Mouse (Mus musculus) hindbrain, embryonic 16.5 days (tissue): ENCODE results near the gene Irf4. TPM values are rescaled to one million over a fixed set of nuclear protein-coding genes. Genes with fewer than 3 reads are reported as not detected.

ENCODE experiments used
- ATAC-seq: fragments of 200-750 bp; cut with Nextera tagmentation; 2 replicates; pipeline ENCODE4 v1.8.0; 2017; ENCODE audit warnings: moderate TSS enrichment, moderate library complexity
- H3K27ac ChIP-seq: fragments of 300-500 bp; sonication (generic); 2 replicates; pipeline ENCODE4 v1.5.1; 2014; ENCODE audit warnings: low read depth, mild to moderate bottlenecking, control low read depth, low read length, moderate library complexity
- H3K27me3 ChIP-seq: fragments of 300-500 bp; sonication (generic); replicated peaks from 2 replicates; pipeline ENCODE4 v1.6.1; 2014; ENCODE audit warnings: low read length; ENCODE audit not compliant: control insufficient read depth, insufficient read depth
- H3K36me3 ChIP-seq: fragments of 300-500 bp; sonication (generic); 2 replicates; pipeline ENCODE4 v1.6.1; 2014; ENCODE audit warnings: mild to moderate bottlenecking, low read length, moderate library complexity, mixed read lengths; ENCODE audit not compliant: control insufficient read depth, insufficient read depth
- H3K4me1 ChIP-seq: fragments of 300-500 bp; sonication (generic); 2 replicates; pipeline ENCODE4 v1.6.1; 2014; ENCODE audit warnings: low read depth, low read length; ENCODE audit not compliant: control insufficient read depth, insufficient read depth
- H3K4me2 ChIP-seq: fragments of 300-500 bp; sonication (generic); 2 replicates; pipeline ENCODE4 v1.6.1; 2014; ENCODE audit warnings: mild to moderate bottlenecking, low read length, control low read depth, moderate library complexity
- H3K4me3 ChIP-seq: fragments of 300-500 bp; sonication (generic); 2 replicates; pipeline ENCODE4 v1.5.1; 2014; ENCODE audit warnings: mild to moderate bottlenecking, low read length, control low read depth, moderate library complexity
- H3K9ac ChIP-seq: fragments of 300-500 bp; sonication (generic); 2 replicates; pipeline ENCODE4 v1.6.1; 2014; ENCODE audit warnings: low read depth, mild to moderate bottlenecking, control low read depth, low read length, moderate library complexity
- H3K9me3 ChIP-seq: fragments of 300-500 bp; sonication (generic); 2 replicates; pipeline ENCODE4 v1.6.1; 2014; ENCODE audit warnings: mild to moderate bottlenecking, low read length, moderate library complexity; ENCODE audit not compliant: control insufficient read depth
- WGBS: fragments of 180-500 bp; shearing (Covaris S2); extraction: QIAGEN DNeasy Blood & Tissue Kit; methylation state at CpG from one replicate; pipeline ENCODE4 v1.1.7; 2014; 5-methylcytosine and 5-hydroxymethylcytosine counted together
- polyA plus RNA-seq: library from polyadenylated mRNA; unstranded; fragments of >200 nt; fragmentation: Nextera tagmentation; extraction: Ambion mirVana; gene quantifications from 2 replicates; pipeline ENCODE4 v1.2.1, GENCODE M21; 2015

Irf4 gene
- polyA plus RNA-seq, 1 experiment from 2014 or later, result 0.20 TPM

GRCm38 (mm10) chr13:30747504-30747903 lies 1.5 kb upstream of the Irf4 start:
- peaks cover 40% of the 10 kb centered on the region for H3K27me3 ChIP-seq
- H3K4me2 ChIP-seq, result no peak overlapping the region
- H3K9me3 ChIP-seq, result no peaks in the 10 kb centered on the region
- WGBS, result 77% methylated on average over 11 of the region's 11 CpGs
- peaks cover 19% of the 10 kb centered on the region for H3K4me1 ChIP-seq
- H3K36me3 ChIP-seq, result no peaks in the 10 kb centered on the region
- H3K4me3 ChIP-seq, result no peak overlapping the region
- no peak for ATAC-seq
- H3K27ac ChIP-seq, result no peak overlapping the region
- no peak overlapping the region for H3K9ac ChIP-seq

- ATAC-seq, result no peak
- Histone ChIP-seq H3K9me3 (no peaks in the 10 kb centered on the region), H3K4me3 (no peak overlapping the region), H3K4me1 (peaks cover 19% of the 10 kb centered on the region), H3K27ac (no peak overlapping the region), H3K4me2 (no peak overlapping the region), H3K36me3 (no peaks in the 10 kb centered on the region), H3K27me3 (peaks cover 40% of the 10 kb centered on the region), H3K9ac (no peak overlapping the region)
- WGBS, result 57% methylated on average over 11 of the region's 11 CpGs
These were observed 705 bp upstream of the Irf4 start for GRCm38 (mm10) chr13:30748321-30748720.

GRCm38 (mm10) chr13:30749557-30750141 lies 623 bp downstream of the Irf4 start:
- H3K27ac ChIP-seq, result no peak overlapping the region
- no peaks in the 10 kb centered on the region for H3K9me3 ChIP-seq
- no peak for ATAC-seq
- H3K27me3 ChIP-seq, result peaks cover 40% of the 10 kb centered on the region
- 5% methylated on average over 11 of the region's 11 CpGs for WGBS
- H3K4me1 ChIP-seq, result peaks cover 19% of the 10 kb centered on the region
- no peaks in the 10 kb centered on the region for H3K36me3 ChIP-seq
- 0 out of 2 replicates have a peak overlapping the region, but pooled peaks have one; percentile 20 for H3K9ac ChIP-seq
- H3K4me3 ChIP-seq, result peak overlapping the region; percentile 44
- peak overlapping the region; percentile 85 for H3K4me2 ChIP-seq

- Histone ChIP-seq H3K4me1 (peaks cover 19% of the 10 kb centered on the region), H3K27me3 (peaks cover 40% of the 10 kb centered on the region), H3K36me3 (no peaks in the 10 kb centered on the region), H3K9me3 (no peaks in the 10 kb centered on the region), H3K9ac (no peak overlapping the region; the same call in 1 of the 2 replicates), H3K27ac (no peak overlapping the region), H3K4me2 (peak overlapping the region; percentile 85), H3K4me3 (peak overlapping the region; percentile 44)
- 3% methylated on average over 33 of the region's 33 CpGs for WGBS
- ATAC-seq, result peak; percentile 38; the same call in 1 of the 2 replicates
These were observed 1.7 kb downstream of the Irf4 start for GRCm38 (mm10) chr13:30750461-30751303.

- H3K9me3 ChIP-seq, result no peaks in the 10 kb centered on the region
- no peak overlapping the region for H3K27ac ChIP-seq
- H3K36me3 ChIP-seq, result no peaks in the 10 kb centered on the region
- H3K27me3 ChIP-seq, result peaks cover 40% of the 10 kb centered on the region
- H3K4me3 ChIP-seq, result no peak overlapping the region
- no peak overlapping the region for H3K9ac ChIP-seq
- H3K4me2 ChIP-seq, result no peak overlapping the region
- no peak for ATAC-seq
- 24% methylated on average over 6 of the region's 6 CpGs for WGBS
- peaks cover 19% of the 10 kb centered on the region for H3K4me1 ChIP-seq
These were observed 2.2 kb downstream of the Irf4 start for GRCm38 (mm10) chr13:30751304-30751580.

- H3K27me3 ChIP-seq, result peaks cover 35% of the 10 kb centered on the region
- 80% methylated on average over 4 of the region's 4 CpGs for WGBS
- H3K9me3 ChIP-seq, result no peaks in the 10 kb centered on the region
- no peak overlapping the region for H3K4me2 ChIP-seq
- no peak overlapping the region for H3K27ac ChIP-seq
- H3K4me1 ChIP-seq, result peaks cover 19% of the 10 kb centered on the region
- H3K36me3 ChIP-seq, result no peaks in the 10 kb centered on the region
- H3K4me3 ChIP-seq, result no peak overlapping the region
- ATAC-seq, result no peak
- no peak overlapping the region for H3K9ac ChIP-seq
These were observed 3.7 kb downstream of the Irf4 start for GRCm38 (mm10) chr13:30752581-30753187.

GRCm38 (mm10) chr13:30753441-30753840 lies 4.4 kb downstream of the Irf4 start:
- Histone ChIP-seq H3K4me3 (no peak overlapping the region), H3K36me3 (no peaks in the 10 kb centered on the region), H3K4me2 (no peak overlapping the region), H3K27me3 (peaks cover 30% of the 10 kb centered on the region), H3K27ac (no peak overlapping the region), H3K9me3 (no peaks in the 10 kb centered on the region), H3K4me1 (peaks cover 19% of the 10 kb centered on the region), H3K9ac (no peak overlapping the region)
- WGBS, result 81% methylated on average over 3 of the region's 3 CpGs
- no peak for ATAC-seq

- H3K27me3 ChIP-seq, result peaks cover 28% of the 10 kb centered on the region
- H3K4me1 ChIP-seq, result peaks cover 17% of the 10 kb centered on the region
- H3K36me3 ChIP-seq, result no peaks in the 10 kb centered on the region
- H3K4me2 ChIP-seq, result no peak overlapping the region
- no peak overlapping the region for H3K27ac ChIP-seq
- ATAC-seq, result no peak
- WGBS, result 92% methylated on average over 4 of the region's 4 CpGs
- no peak overlapping the region for H3K4me3 ChIP-seq
- H3K9ac ChIP-seq, result no peak overlapping the region
- H3K9me3 ChIP-seq, result no peaks in the 10 kb centered on the region
These were observed 5.0 kb downstream of the Irf4 start for GRCm38 (mm10) chr13:30754066-30754465.

- Histone ChIP-seq H3K4me3 (no peak overlapping the region), H3K4me1 (peaks cover 8% of the 10 kb centered on the region), H3K4me2 (no peak overlapping the region), H3K36me3 (no peaks in the 10 kb centered on the region), H3K27me3 (peaks cover 19% of the 10 kb centered on the region), H3K27ac (no peak overlapping the region), H3K9ac (no peak overlapping the region), H3K9me3 (no peaks in the 10 kb centered on the region)
- 89% methylated on average over 10 of the region's 10 CpGs for WGBS
- no peak for ATAC-seq
These were observed 5.9 kb downstream of the Irf4 start for GRCm38 (mm10) chr13:30754825-30755476.
